Mouse (Mus musculus) frontal cortex, adult (tissue): ENCODE measurements around the gene P2ry12.
A peak's percentile ranks its signal among the peaks of the same experiment; 100 is the strongest.

ENCODE experiments used
- ATAC-seq: cut with Nextera tagmentation; 2 replicates; pipeline ENCODE4 v1.9.2; 2017; ENCODE audit warnings: mild to moderate bottlenecking, moderate library complexity, mixed read lengths; ENCODE audit not compliant: low TSS enrichment

The P2ry12 gene

DNA sequence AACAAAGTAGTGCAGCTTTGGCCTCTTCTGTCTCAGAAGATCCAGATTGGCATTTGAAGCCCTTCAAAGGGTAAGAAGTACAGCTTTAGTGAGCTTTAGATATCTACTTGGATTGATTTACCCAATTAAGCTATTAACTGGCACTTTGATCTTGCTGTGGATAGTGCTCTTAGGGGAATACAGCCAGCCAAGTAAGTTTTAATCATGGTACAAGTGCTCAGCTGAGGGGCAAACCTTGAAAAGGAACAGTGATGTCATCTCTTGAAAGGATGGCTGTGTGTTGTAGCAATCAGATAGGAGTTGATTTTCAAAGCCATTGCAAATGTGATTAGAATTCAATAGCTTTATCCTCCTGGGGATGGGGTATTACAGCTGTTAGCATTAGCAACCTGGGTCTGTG lies 80.5 kb downstream of the P2ry12 start:
- ATAC-seq, result no peak

DNA sequence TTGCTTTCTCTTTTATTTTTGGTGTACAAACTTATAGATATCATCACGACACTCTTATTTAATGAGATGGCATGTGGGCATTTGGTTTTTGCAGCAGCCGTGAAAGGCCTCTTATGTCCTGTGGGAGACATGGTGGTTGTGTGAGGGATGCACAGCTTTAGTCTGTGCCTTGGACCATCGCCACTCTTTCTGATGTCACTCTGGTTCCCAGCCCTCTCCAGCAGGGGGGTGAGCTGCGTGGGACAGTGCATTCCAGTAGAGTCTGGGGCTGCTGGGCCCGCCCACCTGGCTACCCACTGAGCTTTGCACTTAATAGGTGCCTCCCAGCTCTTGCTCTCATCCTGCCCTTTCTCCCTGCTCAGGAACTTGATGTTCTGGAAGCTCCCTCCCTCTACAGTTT lies 81.5 kb downstream of the P2ry12 start:
- ATAC-seq, result peak; percentile 59; the same call in 1 of the 2 replicates

DNA sequence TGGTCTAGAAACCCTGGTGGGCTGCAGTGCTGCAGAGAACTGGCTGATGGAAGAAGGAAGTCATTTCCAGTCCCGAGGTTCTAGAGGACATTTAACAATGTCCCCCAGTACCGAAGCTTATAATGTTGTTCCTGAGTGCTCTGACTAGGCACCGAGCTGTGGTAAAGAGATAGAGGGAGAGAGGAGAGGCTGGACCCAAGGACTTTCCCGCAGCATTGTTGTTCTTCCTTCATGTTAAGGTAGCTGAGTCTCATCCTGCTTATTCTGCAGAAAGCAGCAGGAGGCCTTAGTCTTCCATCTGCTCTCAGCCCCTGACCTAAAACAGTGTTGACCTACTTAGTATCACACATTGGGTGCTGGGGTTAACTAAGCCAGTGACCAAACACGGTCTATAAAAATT lies 85.8 kb downstream of the P2ry12 start:
- no peak for ATAC-seq

DNA sequence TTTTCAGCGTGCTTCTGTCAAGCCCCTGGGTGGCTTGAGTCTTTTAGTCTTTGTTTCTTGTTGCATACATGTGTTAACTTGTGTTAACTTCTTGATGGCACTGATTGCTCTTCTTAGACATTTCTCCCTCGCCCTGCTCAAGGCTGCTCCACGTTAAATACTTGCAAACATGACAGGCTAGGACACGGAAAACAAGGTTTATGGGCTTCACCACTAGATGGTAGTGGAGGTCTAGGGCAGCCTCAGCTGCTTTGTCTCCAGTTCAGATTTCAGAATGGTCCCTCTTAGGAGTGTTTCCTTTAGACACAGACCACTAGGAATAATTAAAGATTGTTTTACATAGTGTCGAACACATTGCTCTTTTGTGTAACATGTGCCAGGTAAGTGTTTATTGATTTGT lies 87.4 kb downstream of the P2ry12 start:
- peak; percentile 94 for ATAC-seq

DNA sequence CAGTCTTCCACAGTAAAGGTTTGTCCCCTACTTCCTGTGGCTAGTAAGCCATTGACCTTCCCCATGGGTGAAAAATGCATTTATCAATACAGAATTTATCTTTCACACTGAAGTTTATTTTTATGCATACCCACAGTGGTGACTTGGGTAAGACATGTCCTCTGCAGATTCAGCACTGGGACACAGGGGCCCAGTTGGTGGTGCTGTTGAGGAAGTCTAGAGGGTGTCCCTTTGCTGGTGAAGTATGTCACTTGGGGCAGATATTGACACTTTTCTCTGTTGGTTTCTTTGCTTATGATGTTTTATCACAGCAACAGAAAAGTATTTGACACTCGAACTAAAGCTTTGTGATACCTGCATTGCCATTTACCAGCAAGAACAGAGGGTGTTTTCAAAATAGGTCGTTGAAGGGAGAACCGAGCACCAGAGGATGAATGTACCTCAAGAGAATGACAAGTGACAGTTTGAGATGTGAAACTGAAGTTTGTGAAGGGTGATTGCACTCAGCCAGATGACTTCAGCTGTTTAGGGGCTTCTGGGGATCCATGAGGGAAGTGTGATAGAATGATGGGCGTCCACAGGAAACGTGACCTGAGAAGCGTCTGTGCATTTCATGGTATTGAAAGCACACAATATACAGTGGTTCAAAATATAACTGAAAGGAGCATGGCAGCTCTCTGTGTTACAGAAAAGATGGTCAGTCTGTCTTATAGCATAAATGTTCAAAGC lies 88.1 kb downstream of the P2ry12 start:
- ATAC-seq, result no peak

GRCm38 (mm10) chr3:59169921-59170627 lies 92.6 kb downstream of the P2ry12 start:
- no peak for ATAC-seq

GRCm38 (mm10) chr3:59169215-59169614 lies 93.5 kb downstream of the P2ry12 start:
- ATAC-seq, result peak; percentile 33; the same call in 1 of the 2 replicates

GRCm38 (mm10) chr3:59168476-59168875 lies 94.2 kb downstream of the P2ry12 start:
- ATAC-seq, result 0 out of 2 replicates have a peak, but pooled peaks have one; percentile 17

DNA sequence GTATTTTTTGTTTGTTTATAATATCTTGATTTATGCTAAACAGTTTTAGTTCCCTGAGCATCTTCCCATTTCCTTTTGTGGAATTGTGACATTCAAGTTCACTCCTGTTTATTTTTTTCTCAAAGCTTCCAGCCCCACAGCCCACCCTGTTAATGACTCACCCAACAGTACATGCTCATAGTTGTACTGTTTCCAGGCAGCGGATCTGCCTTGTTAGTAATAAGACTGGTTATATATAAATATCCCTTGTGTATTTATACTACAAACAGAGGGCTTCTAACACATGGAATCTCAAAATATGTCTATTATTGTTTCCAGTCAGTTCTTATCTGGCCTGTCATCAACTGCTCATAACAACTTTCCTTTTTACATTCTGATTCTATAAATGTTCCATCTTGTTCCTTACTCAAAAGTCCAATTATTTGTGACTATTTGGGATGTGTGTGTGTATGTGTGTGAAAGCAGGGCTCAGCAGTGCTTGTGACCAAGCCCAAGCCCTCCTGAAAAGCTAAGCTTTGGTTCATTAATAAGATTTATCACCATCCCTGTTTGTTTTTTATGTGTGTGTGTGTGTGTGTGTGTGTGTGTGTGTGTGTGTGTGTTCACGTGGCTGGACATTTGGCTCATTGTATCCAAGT lies 95.1 kb downstream of the P2ry12 start:
- peak; percentile 57 for ATAC-seq
